ENCODE assay signal across 15 mouse cellular contexts in the genomic region with DNA sequence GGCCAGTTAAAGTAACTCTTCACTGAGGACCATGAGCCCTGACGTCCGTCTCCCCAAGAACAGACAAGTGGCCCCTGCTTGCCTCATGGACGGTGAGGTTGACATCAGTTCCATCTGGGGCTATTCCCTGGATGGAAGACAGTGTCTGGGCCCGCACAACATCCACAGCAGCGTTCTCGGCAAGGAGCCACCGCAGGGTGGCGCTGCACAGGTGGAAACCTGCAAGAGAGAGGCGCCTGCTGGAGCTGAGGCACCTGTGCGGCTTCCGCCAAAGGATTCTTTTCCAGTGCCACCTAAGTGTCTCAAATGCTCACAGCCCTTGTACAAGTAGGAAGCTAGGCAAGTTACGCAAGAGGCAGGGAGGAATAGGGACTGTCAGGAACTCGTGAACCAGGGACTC. TPM values are rescaled to one million over a fixed set of nuclear protein-coding genes. Genes with fewer than 3 reads are reported as not detected.
DNase-seq lines count a peak whose midpoint lies in the region; TF ChIP-seq lines count a peak whose summit lies in the region.
"Had no signal": no experiment of that assay in that cellular context is flagged by ENCODE, and none has a peak within 500 bp of the region (broad histone marks: within the 10 kb centered on the region; RNA-seq: fewer than 3 reads in every experiment).

No protein-coding gene starts in this region.

- TF ChIP-seq CTCF in lung, adult 2 months (IDR thresholded peaks at IDR 0.05; ENCODE audit: insufficient read depth, low read length): no peak
- TF ChIP-seq CTCF in cortical plate, adult 2 months (IDR thresholded peaks at IDR 0.05; ENCODE audit: extremely low read depth, insufficient read depth, low read length): 0 out of 2 replicates have a peak, but pooled peaks have one; percentile 9

- TF ChIP-seq POLR2A in lung, adult 2 months (IDR thresholded peaks at IDR 0.05; ENCODE audit: borderline replicate concordance, extremely low read depth, low read depth, low read length): no peak
- TF ChIP-seq POLR2A in cortical plate, adult 2 months (IDR thresholded peaks at IDR 0.05; ENCODE audit: extremely low read depth, insufficient read depth, low read length): no peak

- no peak overlapping the region for H3K27ac ChIP-seq in cortical plate, adult 2 months (ENCODE audit: insufficient read depth, low read length)
- H3K27ac ChIP-seq: embryonic facial prominence, embryonic 12.5 days had no signal

- H3K4me3 ChIP-seq in lung, adult 2 months (replicated peaks; ENCODE audit: extremely low read depth, low read depth, low read length): no peak overlapping the region
- no peak overlapping the region for H3K4me3 ChIP-seq in cortical plate, adult 2 months (ENCODE audit: insufficient read depth, low read length)
- H3K4me3 ChIP-seq: embryonic facial prominence, embryonic 12.5 days; gastrocnemius, adult 2 months; heart, embryonic 13.5 days had no signal

- WGBS in lung, adult 2 months: 64% methylated on average over 13 of the region's 13 CpGs

- peak; percentile 12 for DNase-seq in kidney, postnatal 10 days
- no peak for DNase-seq in kidney, adult 9 months
- DNase-seq in lung, postnatal 10 days: peak; percentile 35
- no peak for DNase-seq in lung, adult 2 months
- peak; percentile 71 for DNase-seq in ES-CJ7 (ENCODE audit: low read depth, low spot score)
- no peak for DNase-seq in adrenal gland, postnatal 14 days
- DNase-seq: cerebellum, adult 2 months; kidney, postnatal 14 days; thymus, postnatal 25 days had no signal

- H3K4me1 ChIP-seq in lung, adult 2 months (ENCODE audit: control insufficient read depth, insufficient read depth, low read length): peaks cover 8% of the 10 kb centered on the region
- no peaks in the 10 kb centered on the region for H3K4me1 ChIP-seq in cortical plate, adult 2 months (ENCODE audit: control insufficient read depth, insufficient read depth, low read length)

RNA-seq across cellular contexts. Expression of a gene that starts 5.5 kb away (rescaled TPM):
- polyA plus RNA-seq in lung, adult 2 months (2012; rRNA removed): 61.9 and 67.1 TPM in 2 replicates
- 22.8 and 23.9 TPM in 2 replicates for polyA plus RNA-seq in cortical plate, adult 2 months (2012; rRNA removed)
- total RNA-seq in adrenal gland, postnatal 14 days (2021): 18.7 and 24.6 TPM in 2 replicates

RNA-seq across cellular contexts. Expression of a gene that starts 11.7 kb away (rescaled TPM):
- polyA plus RNA-seq in lung, adult 2 months (2012; rRNA removed): 0.06 and 0.60 TPM in 2 replicates
- 0.28 and 0.67 TPM in 2 replicates for polyA plus RNA-seq in cortical plate, adult 2 months (2012; rRNA removed)
- 0.37 and 0.71 TPM in 2 replicates for total RNA-seq in adrenal gland, postnatal 14 days (2021)
- total RNA-seq: common myeloid progenitor, adult 5-6 weeks; granulocyte monocyte progenitor cell, adult 5-6 weeks had no signal
- polyA plus RNA-seq: cerebellum, adult 2 months had no signal

RNA-seq across cellular contexts. Expression of a gene that starts 24.7 kb away (rescaled TPM):
- 941 and 1,175 TPM in 2 replicates for polyA plus RNA-seq in lung, adult 2 months (2012; rRNA removed)
- polyA plus RNA-seq in cortical plate, adult 2 months (2012; rRNA removed): 1,064 and 1,106 TPM in 2 replicates
- 1,064 and 1,109 TPM in 2 replicates for total RNA-seq in adrenal gland, postnatal 14 days (2021)

Comparison
In these comparisons a context has a peak if more than half of its experiments do, and no peak if none do; other contexts are left out.
1. DNase-seq: peak in kidney, postnatal 10 days (single experiment), lung, postnatal 10 days (single experiment) and ES-CJ7 (single experiment); none in kidney, adult 9 months (single experiment), lung, adult 2 months (single experiment) and adrenal gland, postnatal 14 days (single experiment).